Mouse (Mus musculus) stomach, embryonic 16.5 days (tissue): ENCODE results near the gene AI661453. TPM values are rescaled to one million over a fixed set of nuclear protein-coding genes. Genes with fewer than 3 reads are reported as not detected.

ENCODE experiments used
- ATAC-seq: fragments of 200-750 bp; cut with Nextera tagmentation; 2 replicates; pipeline ENCODE4 v1.8.0; 2017; ENCODE audit warnings: moderate number of reproducible peaks, moderate TSS enrichment; ENCODE audit not compliant: insufficient read depth, low FRiP score
- H3K27ac ChIP-seq: fragments of 300-500 bp; sonication (generic); 2 replicates; pipeline ENCODE4 v1.5.1; 2014; ENCODE audit warnings: low read length
- H3K27me3 ChIP-seq: fragments of 300-500 bp; sonication (generic); 2 replicates; pipeline ENCODE4 v1.6.1; 2014; ENCODE audit warnings: low read length, control low read depth, mixed read lengths; ENCODE audit not compliant: control insufficient read depth, insufficient read depth
- H3K36me3 ChIP-seq: fragments of 300-500 bp; sonication (generic); 2 replicates; pipeline ENCODE4 v1.6.1; 2014; ENCODE audit warnings: low read length; ENCODE audit not compliant: control insufficient read depth, insufficient read depth
- H3K4me1 ChIP-seq: fragments of 300-500 bp; sonication (generic); 2 replicates; pipeline ENCODE4 v1.6.1; 2014; ENCODE audit warnings: low read length, control low read depth, mixed read lengths; ENCODE audit not compliant: control insufficient read depth, insufficient read depth
- H3K4me2 ChIP-seq: fragments of 300-500 bp; sonication (generic); 2 replicates; pipeline ENCODE4 v1.6.1; 2014; ENCODE audit warnings: low read depth, low read length, mixed read lengths
- H3K4me3 ChIP-seq: fragments of 300-500 bp; sonication (generic); replicated peaks from 2 replicates; pipeline ENCODE4 v1.5.1; 2014; ENCODE audit warnings: mild to moderate bottlenecking, low read length
- H3K9ac ChIP-seq: fragments of 300-500 bp; sonication (generic); 2 replicates; pipeline ENCODE4 v1.6.1; 2014; ENCODE audit warnings: low read length
- H3K9me3 ChIP-seq: fragments of 300-500 bp; sonication (generic); replicated peaks from 2 replicates; pipeline ENCODE4 v1.6.1; 2016; ENCODE audit warnings: low read length, control low read depth; ENCODE audit not compliant: control insufficient read depth
- WGBS: fragments of 180-500 bp; shearing (Covaris S2); extraction: QIAGEN DNeasy Blood & Tissue Kit; methylation state at CpG from one replicate; pipeline ENCODE4 v1.1.7; 2014; 5-methylcytosine and 5-hydroxymethylcytosine counted together
- polyA plus RNA-seq: library from polyadenylated mRNA; unstranded; fragments of >200 nt; fragmentation: Nextera tagmentation; extraction: Ambion mirVana; gene quantifications from 2 replicates; pipeline ENCODE4 v1.2.1, GENCODE M21; 2015

Gene AI661453
- polyA plus RNA-seq = 5.1 and 7.7 TPM in 2 replicates

GRCm38 (mm10) chr17:47436156-47436906 lies at the start of gene AI661453:
TSS of gene AI661453 (plus strand) at chr17:47436615.
- Histone ChIP-seq H3K4me2 (peak within 1 kb of the TSS; percentile 62), H3K9ac (peak within 1 kb of the TSS; percentile 80), H3K4me3 (peak within 1 kb of the TSS; percentile 54), H3K27ac (peak within 1 kb of the TSS; percentile 88), H3K27me3 (0 out of 2 replicates have a peak, but pooled peaks cover 7% of the 10 kb centered on the region), H3K36me3 (no peaks in the 10 kb centered on the region), H3K9me3 (no peaks in the 10 kb centered on the region), H3K4me1 (peaks cover 23% of the 10 kb centered on the region; the same call in 1 of the 2 replicates)
- WGBS = under 1% methylated on average over 45 of the region's 45 CpGs
- peak; percentile 91 for ATAC-seq

DNA sequence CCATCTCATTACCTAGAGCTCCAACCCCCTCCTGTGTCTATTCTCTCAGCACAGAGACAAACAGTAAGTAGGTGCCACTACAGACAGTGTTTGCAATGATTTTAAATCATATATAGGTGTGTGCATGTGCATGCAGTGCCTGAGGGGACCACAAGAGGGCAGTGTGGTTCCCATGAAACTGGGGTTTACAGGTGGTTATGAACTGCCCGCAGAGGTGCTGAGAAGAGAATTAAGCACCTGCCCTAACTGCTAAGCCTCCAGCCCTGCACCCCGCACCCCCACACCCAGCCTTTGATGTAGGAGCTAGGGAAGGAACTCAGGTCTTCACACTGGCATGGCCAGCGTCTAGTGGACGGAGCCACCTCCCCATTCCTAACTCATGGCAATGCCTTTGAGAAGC lies 49.8 kb upstream of the AI661453 start:
- no peak overlapping the region for H3K4me2 ChIP-seq
- no peak overlapping the region for H3K27ac ChIP-seq

GRCm38 (mm10) chr17:47394223-47394869 lies 42.1 kb upstream of the AI661453 start:
- Histone ChIP-seq H3K9ac (peak overlapping the region; percentile 66), H3K9me3 (no peaks in the 10 kb centered on the region), H3K36me3 (no peaks in the 10 kb centered on the region), H3K4me2 (peak overlapping the region; percentile 64), H3K4me3 (peak overlapping the region; percentile 47), H3K4me1 (peaks cover 8% of the 10 kb centered on the region), H3K27ac (no peak overlapping the region), H3K27me3 (no peaks in the 10 kb centered on the region)
- no peak for ATAC-seq
- 19% methylated on average over 24 of the region's 24 CpGs for WGBS

More for the DNA sequence above, 49.8 kb upstream of the AI661453 start:
- Histone ChIP-seq H3K9ac (no peak overlapping the region), H3K27me3 (no peaks in the 10 kb centered on the region), H3K9me3 (0 out of 2 replicates have a peak, but pooled peaks cover 3% of the 10 kb centered on the region), H3K36me3 (0 out of 2 replicates have a peak, but pooled peaks cover 3% of the 10 kb centered on the region), H3K4me3 (no peak overlapping the region), H3K4me1 (no peaks in the 10 kb centered on the region)
- peak; percentile 33; the same call in 1 of the 2 replicates for ATAC-seq
- whole genome bisulfite sequencing = 54% methylated on average over 4 of the region's 4 CpGs

DNA sequence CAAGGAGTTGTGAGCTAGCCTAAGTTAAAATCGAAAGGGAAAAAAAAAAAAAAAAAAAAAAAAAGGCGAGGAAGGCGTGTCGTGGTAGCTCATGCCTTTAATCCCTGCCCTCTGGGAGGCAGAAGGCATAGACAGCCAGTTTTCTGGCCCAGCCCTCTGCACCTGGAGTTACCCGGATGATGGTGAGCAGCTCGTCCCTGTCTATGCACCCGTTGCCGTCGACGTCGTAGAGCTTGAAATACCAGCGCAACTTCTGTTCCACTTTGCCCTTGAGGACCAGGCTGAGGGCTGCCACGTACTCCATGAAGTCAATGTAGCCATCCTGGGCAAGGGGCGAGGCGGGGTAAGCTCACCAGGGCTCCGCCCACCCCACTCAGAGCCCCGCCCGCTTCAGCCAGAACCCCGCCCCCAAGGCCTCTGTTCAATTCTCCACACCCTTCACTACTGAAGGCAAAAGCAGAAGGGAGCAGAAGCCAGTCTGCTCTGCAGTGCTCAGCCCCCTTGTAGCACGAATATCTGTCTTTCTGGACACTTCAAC lies 41.0 kb upstream of the AI661453 start:
- Histone ChIP-seq H3K9me3 (no peaks in the 10 kb centered on the region), H3K27ac (0 out of 2 replicates have a peak overlapping the region, but pooled peaks have one; percentile 47), H3K36me3 (no peaks in the 10 kb centered on the region), H3K9ac (peak overlapping the region; percentile 66), H3K4me2 (peak overlapping the region; percentile 64), H3K27me3 (no peaks in the 10 kb centered on the region), H3K4me3 (peak overlapping the region; percentile 47), H3K4me1 (peaks cover 8% of the 10 kb centered on the region)
- 3% methylated on average over 20 of the region's 20 CpGs for WGBS
- ATAC-seq = peak; percentile 92

DNA sequence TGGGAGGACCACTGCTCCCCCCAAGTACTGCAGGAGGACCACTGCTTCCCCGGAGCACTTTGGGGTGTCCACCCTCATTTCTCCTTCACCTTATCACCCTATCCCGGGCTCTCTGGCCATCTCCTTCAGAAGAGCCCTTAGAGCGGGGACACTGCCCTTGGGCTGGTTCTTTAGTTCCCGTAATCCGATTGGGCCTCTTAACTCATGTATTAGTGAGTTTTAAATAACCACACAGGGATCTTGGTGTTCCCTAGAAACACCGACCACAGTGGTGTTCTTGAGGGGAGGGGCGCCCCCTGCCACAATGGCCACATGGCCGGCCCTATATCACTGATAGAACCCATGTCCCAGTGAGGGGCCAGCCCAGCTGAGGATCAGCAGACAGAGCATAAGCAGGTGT lies 37.3 kb upstream of the AI661453 start:
- no peaks in the 10 kb centered on the region for H3K9me3 ChIP-seq
- no peak overlapping the region for H3K27ac ChIP-seq
- no peaks in the 10 kb centered on the region for H3K36me3 ChIP-seq
- no peak for ATAC-seq
- H3K4me1 ChIP-seq = peaks cover 8% of the 10 kb centered on the region
- no peak overlapping the region for H3K4me2 ChIP-seq
- H3K27me3 ChIP-seq = no peaks in the 10 kb centered on the region
- 78% methylated on average over 8 of the region's 8 CpGs for WGBS
- H3K4me3 ChIP-seq = no peak overlapping the region
- H3K9ac ChIP-seq = no peak overlapping the region

DNA sequence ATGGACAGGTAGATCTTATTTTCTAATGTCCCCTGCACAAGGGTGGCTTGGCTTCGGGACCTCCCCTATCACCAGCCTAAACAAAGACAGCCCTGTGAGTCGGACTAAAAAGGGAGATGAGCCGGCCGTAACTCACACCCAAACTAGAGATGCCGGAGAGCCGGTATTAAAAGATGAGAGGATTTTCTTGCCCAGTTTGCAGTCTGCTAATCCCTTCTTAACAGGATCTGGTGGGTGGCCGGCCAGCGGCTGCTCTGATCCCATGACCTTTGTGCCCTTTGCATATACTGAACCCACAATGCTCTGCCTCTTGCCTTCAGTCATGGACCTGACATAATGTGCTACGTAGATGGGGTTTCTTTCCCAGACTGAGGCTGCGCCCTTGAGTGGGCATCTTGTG lies 36.0 kb upstream of the AI661453 start, which contains the start of gene Guca1a:
Guca1a (minus strand) TSS at position 134 of the 400 bp plus-strand sequence.
- Histone ChIP-seq H3K4me2 (no peak within 1 kb of the TSS), H3K4me3 (no peak within 1 kb of the TSS), H3K27ac (no peak within 1 kb of the TSS), H3K4me1 (peaks cover 3% of the 10 kb centered on the region; the same call in 1 of the 2 replicates), H3K9ac (no peak within 1 kb of the TSS), H3K9me3 (no peaks in the 10 kb centered on the region), H3K36me3 (no peaks in the 10 kb centered on the region), H3K27me3 (no peaks in the 10 kb centered on the region)
- 57% methylated on average over 10 of the region's 10 CpGs for WGBS
- no peak for ATAC-seq

DNA sequence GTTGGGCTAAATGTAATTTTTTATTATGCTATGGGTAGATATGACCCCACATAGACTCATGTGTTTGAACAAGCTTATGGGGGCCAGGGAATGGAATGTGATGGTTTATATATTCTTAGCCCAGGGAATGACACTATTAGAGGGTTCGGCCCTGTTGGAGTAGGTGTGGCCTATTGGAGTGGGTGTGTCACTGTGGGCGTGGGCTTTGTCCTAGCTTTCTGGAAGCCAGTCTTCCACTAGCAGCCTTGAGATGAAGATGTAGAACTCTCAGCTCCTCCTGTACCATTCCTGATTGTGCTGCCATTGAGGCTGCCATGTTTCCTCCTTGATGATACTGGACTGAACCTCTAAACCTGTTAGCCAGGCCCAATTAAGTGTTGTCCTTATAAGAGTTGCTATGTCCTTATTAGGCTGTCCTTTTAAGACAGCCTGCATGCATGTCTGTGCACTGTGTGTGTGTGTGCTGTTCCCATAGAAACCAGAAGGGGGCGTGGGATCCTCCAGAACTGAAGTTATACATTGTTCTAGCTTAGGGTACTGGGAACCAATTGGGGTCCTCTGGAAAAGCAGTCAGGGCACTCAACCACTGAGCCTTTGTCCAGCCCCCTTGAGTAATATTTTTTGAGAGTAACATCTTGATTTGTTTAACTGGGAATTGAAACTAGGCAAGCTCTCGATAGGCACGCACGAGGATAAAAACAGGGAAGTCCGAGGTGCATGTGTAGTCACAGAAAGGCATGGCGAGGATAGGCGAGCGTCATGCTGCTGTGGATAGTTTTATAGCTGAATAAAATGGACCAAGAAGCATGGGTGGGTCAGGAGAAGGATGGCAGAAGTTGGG lies 28.5 kb upstream of the AI661453 start:
- WGBS = 60% methylated on average over 10 of the region's 10 CpGs
- no peak overlapping the region for H3K27ac ChIP-seq
- H3K9ac ChIP-seq = no peak overlapping the region
- ATAC-seq = no peak
- peaks cover 3% of the 10 kb centered on the region; the same call in 1 of the 2 replicates for H3K4me1 ChIP-seq
- H3K4me2 ChIP-seq = no peak overlapping the region
- no peak overlapping the region for H3K4me3 ChIP-seq
- no peaks in the 10 kb centered on the region for H3K9me3 ChIP-seq
- H3K36me3 ChIP-seq = no peaks in the 10 kb centered on the region
- H3K27me3 ChIP-seq = peaks cover 14% of the 10 kb centered on the region

DNA sequence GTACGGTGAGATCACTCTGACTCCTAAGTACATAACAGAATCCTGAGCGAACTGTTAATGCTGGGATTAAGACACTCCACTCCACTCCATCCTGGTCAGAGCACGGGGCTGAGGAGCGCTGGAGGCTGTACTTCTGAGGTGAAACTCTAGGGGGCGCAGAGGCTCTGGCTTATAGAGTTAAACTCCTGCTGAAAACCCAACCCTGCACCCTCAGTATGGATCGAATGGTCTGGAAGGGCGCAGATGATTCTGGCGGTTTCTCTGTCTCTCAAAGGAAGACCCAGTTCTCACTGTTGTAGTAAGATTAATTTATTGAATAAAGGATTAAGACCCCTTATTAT lies 27.9 kb upstream of the AI661453 start:
- ATAC-seq = 0 out of 2 replicates have a peak, but pooled peaks have one; percentile 44
- no peak overlapping the region for H3K4me2 ChIP-seq
- WGBS = 19% methylated on average over 8 of the region's 8 CpGs

More for the DNA sequence above, 27.9 kb upstream of the AI661453 start:
- Histone ChIP-seq H3K4me3 (no peak overlapping the region), H3K27me3 (peaks cover 14% of the 10 kb centered on the region), H3K36me3 (no peaks in the 10 kb centered on the region), H3K27ac (no peak overlapping the region), H3K4me1 (peaks cover 3% of the 10 kb centered on the region; the same call in 1 of the 2 replicates), H3K9ac (no peak overlapping the region), H3K9me3 (no peaks in the 10 kb centered on the region)
